Mouse (Mus musculus) cerebellum, adult 2 months (tissue): ENCODE data around the gene Nop53.

Experiments used
- CTCF ChIP-seq: fragments of 200-500 bp; IDR thresholded peaks from 2 replicates; pipeline ENCODE4 v1.5.1; 2011; ENCODE audit warnings: low read depth, mild to moderate bottlenecking, control low read depth, low read length, moderate library complexity, borderline replicate concordance; ENCODE audit not compliant: insufficient read depth
- POLR2A ChIP-seq: fragments of 200-500 bp; IDR thresholded peaks from 2 replicates; pipeline ENCODE4 v1.6.1; 2011; ENCODE audit warnings: low read length, control low read depth, borderline replicate concordance; ENCODE audit not compliant: insufficient read depth

DNA sequence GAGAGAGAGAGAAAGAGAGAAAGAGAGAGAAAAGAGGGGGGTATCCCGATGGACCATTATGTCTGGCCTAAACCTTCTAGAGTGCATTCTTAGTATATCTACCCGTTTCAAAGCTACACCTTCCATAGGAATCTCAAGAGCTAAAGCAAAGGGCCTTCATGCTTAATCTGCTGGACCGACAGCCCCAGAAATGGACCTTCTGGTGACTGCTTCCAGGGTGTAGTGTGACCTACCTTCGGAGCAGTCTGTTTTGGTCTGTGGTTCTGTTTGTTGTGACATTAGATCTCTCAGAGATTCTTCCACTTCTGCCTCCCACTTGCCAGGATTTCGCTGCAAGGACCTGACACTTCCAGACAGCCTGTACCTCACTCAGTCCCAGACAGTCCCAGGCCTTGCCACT lies 35.4 kb downstream of the Nop53 start:
- TF ChIP-seq CTCF (no peak), POLR2A (no peak)
